Mouse (Mus musculus): ENCODE data around the gene Rps6ka5. TPM values are rescaled to one million over a fixed set of nuclear protein-coding genes. Genes with fewer than 3 reads are reported as not detected.

The Rps6ka5 gene
- polyA plus RNA-seq, 1 experiment from 2014 or later: 5.7 TPM

GRCm38 (mm10) chr12:100687001-100687400, 39.8 kb downstream of the Rps6ka5 start:
- 85% methylated on average over 2 of the region's 2 CpGs for WGBS
- H3K9me3 ChIP-seq: no peaks in the 10 kb centered on the region
- H3K27ac ChIP-seq: no peak overlapping the region
- no peaks in the 10 kb centered on the region for H3K36me3 ChIP-seq
- H3K4me1 ChIP-seq: no peaks in the 10 kb centered on the region; the same call in 1 of the 2 replicates
- no peak for ATAC-seq (ENCODE audit: low FRiP score, low read depth)
- no peak overlapping the region for H3K4me2 ChIP-seq (replicated peaks)
- no peaks in the 10 kb centered on the region for H3K27me3 ChIP-seq
- H3K9ac ChIP-seq: no peak overlapping the region
- no peak overlapping the region for H3K4me3 ChIP-seq

- 69% methylated on average over 7 of the region's 7 CpGs for WGBS
- no peak for ATAC-seq (ENCODE audit: low FRiP score, low read depth)
- no peaks in the 10 kb centered on the region for H3K27me3 ChIP-seq
Measured at GRCm38 (mm10) chr12:100681752-100682151, 45.0 kb downstream of the Rps6ka5 start.

DNA sequence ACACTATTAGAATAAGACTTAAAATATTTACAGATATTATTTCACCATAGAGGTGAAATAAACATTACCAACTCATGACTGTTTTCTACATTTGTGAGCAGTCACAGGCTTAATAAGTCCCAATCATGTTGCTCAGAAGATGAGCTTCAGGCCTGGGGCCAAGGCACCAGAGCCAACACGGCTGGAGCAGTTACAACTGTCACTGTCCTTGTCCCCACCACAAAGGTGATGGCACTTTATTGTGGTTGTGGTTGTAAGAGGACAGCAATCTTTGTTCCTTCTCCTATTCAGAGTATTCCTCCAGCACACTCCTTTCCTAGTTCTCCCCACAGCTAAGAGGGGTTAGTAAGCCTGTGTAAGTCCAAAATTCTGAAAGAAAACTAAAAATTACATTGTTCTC, 45.5 kb downstream of the Rps6ka5 start:
- WGBS: 50% methylated on average over 1 of the region's 1 CpGs
- Histone ChIP-seq H3K4me3 (no peak overlapping the region), H3K9me3 (no peaks in the 10 kb centered on the region), H3K4me1 (0 out of 2 replicates have a peak, but pooled peaks cover 5% of the 10 kb centered on the region), H3K27ac (no peak overlapping the region), H3K9ac (no peak overlapping the region), H3K36me3 (no peaks in the 10 kb centered on the region), H3K27me3 (no peaks in the 10 kb centered on the region), H3K4me2 (replicated peaks) (no peak overlapping the region)
- ATAC-seq (ENCODE audit: low FRiP score, low read depth): no peak

More at GRCm38 (mm10) chr12:100681752-100682151, 45.0 kb downstream of the Rps6ka5 start:
- Histone ChIP-seq H3K9ac (no peak overlapping the region), H3K4me1 (peaks cover 5% of the 10 kb centered on the region; the same call in 1 of the 2 replicates), H3K9me3 (no peaks in the 10 kb centered on the region), H3K4me2 (replicated peaks) (no peak overlapping the region), H3K27ac (no peak overlapping the region), H3K36me3 (no peaks in the 10 kb centered on the region), H3K4me3 (no peak overlapping the region)

DNA sequence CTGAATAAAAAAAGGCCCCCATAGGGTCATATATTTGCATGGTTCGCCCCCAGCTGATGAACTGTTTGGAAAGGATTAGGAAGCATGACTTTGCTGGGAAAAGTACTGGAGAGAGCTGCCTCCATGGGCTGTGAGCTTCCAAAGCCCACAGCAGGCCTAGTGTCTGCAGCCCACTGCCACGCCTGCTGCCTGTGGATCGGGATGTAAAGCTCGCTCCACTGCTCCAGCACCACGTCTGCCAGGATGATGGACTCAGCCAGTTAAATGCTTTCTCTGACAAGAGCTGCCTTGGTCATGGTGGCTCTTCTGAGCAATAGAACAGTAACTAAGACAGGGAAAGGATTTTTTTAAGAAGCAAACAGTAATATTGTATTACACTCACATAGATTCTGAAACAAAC, 46.1 kb downstream of the Rps6ka5 start:
- Histone ChIP-seq H3K27ac (no peak overlapping the region), H3K36me3 (no peaks in the 10 kb centered on the region), H3K4me1 (0 out of 2 replicates have a peak, but pooled peaks cover 5% of the 10 kb centered on the region), H3K4me3 (no peak overlapping the region), H3K27me3 (no peaks in the 10 kb centered on the region), H3K4me2 (replicated peaks) (no peak overlapping the region), H3K9me3 (no peaks in the 10 kb centered on the region), H3K9ac (no peak overlapping the region)
- WGBS: 63% methylated on average over 5 of the region's 5 CpGs
- ATAC-seq (ENCODE audit: low FRiP score, low read depth): peak; percentile 28; the same call in 1 of the 2 replicates

DNA sequence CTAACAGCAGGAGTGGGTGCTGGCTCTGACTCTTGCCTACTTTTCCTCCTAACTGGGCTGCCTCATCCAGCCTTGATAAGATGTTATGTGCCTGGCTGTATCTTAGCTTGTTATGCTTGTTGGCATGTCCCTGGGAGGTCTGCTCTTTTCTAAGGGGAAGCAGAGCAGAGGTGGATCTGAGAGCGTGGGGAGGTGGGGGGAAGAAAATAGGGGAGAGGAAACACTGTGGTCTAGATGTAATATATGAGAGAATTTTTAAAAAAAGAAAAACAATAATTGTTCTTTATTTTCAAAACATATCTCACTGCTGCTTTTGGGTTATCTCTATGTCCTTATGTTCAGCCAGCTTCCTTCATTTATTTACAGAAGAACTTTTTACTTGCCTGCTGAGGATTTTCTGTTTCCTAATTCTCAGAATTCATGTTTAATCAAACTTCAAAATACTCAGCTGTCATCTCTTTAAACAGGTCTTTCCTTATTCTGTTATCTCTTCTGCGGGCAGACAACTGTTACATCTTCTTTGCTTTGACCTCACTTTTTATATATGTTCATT, 56.1 kb downstream of the Rps6ka5 start:
- 91% methylated on average over 2 of the region's 2 CpGs for WGBS
- H3K9me3 ChIP-seq: no peaks in the 10 kb centered on the region
- ATAC-seq (ENCODE audit: low FRiP score, low read depth): no peak

GRCm38 (mm10) chr12:100665294-100665693, 61.5 kb downstream of the Rps6ka5 start:
- no peaks in the 10 kb centered on the region for H3K36me3 ChIP-seq
- ATAC-seq (ENCODE audit: low FRiP score, low read depth): no peak
- no peaks in the 10 kb centered on the region for H3K27me3 ChIP-seq
- no peaks in the 10 kb centered on the region for H3K9me3 ChIP-seq
- 73% methylated on average over 4 of the region's 4 CpGs for WGBS
- H3K4me1 ChIP-seq: no peaks in the 10 kb centered on the region
- no peak overlapping the region for H3K9ac ChIP-seq
- H3K4me2 ChIP-seq (replicated peaks): no peak overlapping the region
- H3K27ac ChIP-seq: no peak overlapping the region
- no peak overlapping the region for H3K4me3 ChIP-seq

More for the DNA sequence above, 56.1 kb downstream of the Rps6ka5 start:
- Histone ChIP-seq H3K4me3 (no peak overlapping the region), H3K27me3 (no peaks in the 10 kb centered on the region), H3K36me3 (no peaks in the 10 kb centered on the region), H3K4me1 (no peaks in the 10 kb centered on the region), H3K9ac (no peak overlapping the region), H3K27ac (no peak overlapping the region), H3K4me2 (replicated peaks) (no peak overlapping the region)

DNA sequence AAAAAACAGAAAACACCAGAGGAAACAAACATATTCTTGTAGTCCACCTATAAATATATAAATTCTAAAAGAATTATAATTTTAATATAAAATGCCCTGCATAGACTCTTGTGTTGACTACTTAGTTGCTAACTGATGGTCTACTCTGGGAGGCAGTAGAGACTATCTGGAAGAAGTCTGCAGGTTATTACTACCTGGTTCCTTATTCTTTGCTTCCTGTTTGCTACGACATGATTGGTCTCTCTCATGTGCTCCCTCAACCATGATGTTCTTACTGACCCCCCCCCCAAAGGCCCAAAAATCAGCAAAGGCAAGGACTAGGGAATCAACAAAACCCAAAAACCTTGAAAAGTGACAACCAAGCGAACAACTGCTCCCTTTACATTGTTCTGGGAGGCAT, 66.7 kb downstream of the Rps6ka5 start:
- no peak overlapping the region for H3K9ac ChIP-seq
- no peaks in the 10 kb centered on the region for H3K27me3 ChIP-seq
- no peak for ATAC-seq (ENCODE audit: low FRiP score, low read depth)

GRCm38 (mm10) chr12:100655972-100656371, 70.8 kb downstream of the Rps6ka5 start:
- H3K27me3 ChIP-seq: no peaks in the 10 kb centered on the region
- no peak for ATAC-seq (ENCODE audit: low FRiP score, low read depth)
- no peaks in the 10 kb centered on the region for H3K9me3 ChIP-seq
- no peak overlapping the region for H3K4me3 ChIP-seq
- no peak overlapping the region for H3K27ac ChIP-seq
- no peaks in the 10 kb centered on the region; the same call in 1 of the 2 replicates for H3K36me3 ChIP-seq
- no peak overlapping the region for H3K4me2 ChIP-seq (replicated peaks)
- no peak overlapping the region for H3K9ac ChIP-seq
- 83% methylated on average over 4 of the region's 4 CpGs for WGBS
- H3K4me1 ChIP-seq: no peaks in the 10 kb centered on the region

More for the DNA sequence above, 66.7 kb downstream of the Rps6ka5 start:
- 88% methylated on average over 2 of the region's 2 CpGs for WGBS
- H3K4me2 ChIP-seq (replicated peaks): no peak overlapping the region
- no peaks in the 10 kb centered on the region for H3K9me3 ChIP-seq
- no peaks in the 10 kb centered on the region for H3K4me1 ChIP-seq
- H3K4me3 ChIP-seq: no peak overlapping the region
- no peak overlapping the region for H3K27ac ChIP-seq
- no peaks in the 10 kb centered on the region; the same call in 1 of the 2 replicates for H3K36me3 ChIP-seq

DNA sequence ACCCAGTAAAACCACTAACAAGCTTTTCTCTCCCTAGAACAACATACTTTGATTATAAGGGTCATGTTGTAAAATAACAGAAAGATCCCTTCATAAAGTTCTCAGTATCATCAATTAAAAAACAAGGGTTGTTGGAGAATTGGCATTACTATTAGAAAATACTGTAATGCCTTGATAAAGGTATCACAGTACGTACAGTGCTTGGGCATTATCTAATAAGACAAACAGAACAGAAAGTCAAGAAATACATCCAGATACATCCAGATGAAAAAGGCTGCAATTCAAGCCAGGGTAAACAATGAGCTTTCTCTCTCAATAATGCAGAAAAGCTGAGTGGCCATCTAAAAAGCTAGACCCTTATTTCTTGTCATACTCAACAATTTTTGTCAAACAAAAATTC, 84.8 kb downstream of the Rps6ka5 start:
- 95% methylated on average over 1 of the region's 1 CpGs for WGBS
- Histone ChIP-seq H3K36me3 (no peaks in the 10 kb centered on the region), H3K27me3 (no peaks in the 10 kb centered on the region), H3K9ac (no peak overlapping the region), H3K4me3 (no peak overlapping the region), H3K9me3 (no peaks in the 10 kb centered on the region), H3K27ac (no peak overlapping the region), H3K4me2 (replicated peaks) (no peak overlapping the region), H3K4me1 (peaks cover 4% of the 10 kb centered on the region; the same call in 1 of the 2 replicates)
- ATAC-seq (ENCODE audit: low FRiP score, low read depth): no peak

GRCm38 (mm10) chr12:100640726-100641125, 86.1 kb downstream of the Rps6ka5 start:
- Histone ChIP-seq H3K9ac (no peak overlapping the region), H3K27me3 (no peaks in the 10 kb centered on the region), H3K4me1 (peaks cover 4% of the 10 kb centered on the region; the same call in 1 of the 2 replicates), H3K4me2 (replicated peaks) (no peak overlapping the region), H3K27ac (no peak overlapping the region), H3K36me3 (no peaks in the 10 kb centered on the region), H3K4me3 (no peak overlapping the region), H3K9me3 (no peaks in the 10 kb centered on the region)
- 26% methylated on average over 3 of the region's 3 CpGs for WGBS
- ATAC-seq (ENCODE audit: low FRiP score, low read depth): no peak; the same call in 1 of the 2 replicates

DNA sequence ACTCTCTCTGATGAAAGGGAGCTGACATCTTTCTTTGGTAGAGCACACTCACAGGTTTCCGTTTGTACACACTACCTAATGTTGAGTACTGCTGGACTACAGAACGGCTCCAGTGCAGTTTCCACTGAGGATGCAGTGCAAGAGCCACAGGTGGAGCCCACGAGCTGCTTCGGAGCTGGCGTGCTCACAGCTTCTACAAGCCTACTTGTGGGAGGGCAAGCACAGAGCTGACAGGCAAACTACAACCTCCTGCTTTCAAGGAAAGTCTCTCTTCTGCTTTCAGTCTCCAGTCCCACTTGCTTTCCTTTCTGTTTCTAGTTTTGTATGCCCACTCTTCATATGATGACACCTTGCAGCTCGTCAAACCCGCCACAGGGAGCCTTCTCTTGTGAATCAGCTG, 87.1 kb downstream of the Rps6ka5 start:
- WGBS: 28% methylated on average over 7 of the region's 7 CpGs
- Histone ChIP-seq H3K9ac (no peak overlapping the region), H3K36me3 (no peaks in the 10 kb centered on the region), H3K4me1 (peaks cover 4% of the 10 kb centered on the region; the same call in 1 of the 2 replicates), H3K27ac (0 out of 2 replicates have a peak overlapping the region, but pooled peaks have one; percentile 22), H3K4me3 (no peak overlapping the region), H3K4me2 (replicated peaks) (0 out of 2 replicates have a peak overlapping the region, but pooled peaks have one; percentile 4), H3K9me3 (no peaks in the 10 kb centered on the region), H3K27me3 (no peaks in the 10 kb centered on the region)
- peak; percentile 64; the same call in 1 of the 2 replicates for ATAC-seq (ENCODE audit: low FRiP score, low read depth)

DNA sequence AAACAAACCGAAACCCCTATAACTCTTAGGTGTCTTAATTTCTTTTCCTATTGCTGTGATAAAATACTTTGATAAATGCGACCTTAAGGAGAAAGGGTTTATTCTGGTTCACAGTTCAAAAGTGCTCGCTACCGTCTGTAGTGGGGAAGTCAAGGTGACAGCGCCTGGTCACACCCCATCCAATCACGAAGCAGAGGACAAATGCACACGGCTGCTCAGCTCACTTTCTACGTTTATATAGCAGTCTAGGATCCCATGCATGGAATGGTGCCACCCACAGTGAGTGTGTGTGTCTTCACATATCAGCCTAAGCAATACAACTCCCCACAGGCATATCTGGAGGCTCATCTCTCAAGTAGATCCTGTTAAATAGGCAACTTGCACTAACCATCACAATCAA, 88.9 kb downstream of the Rps6ka5 start:
- Histone ChIP-seq H3K4me2 (replicated peaks) (no peak overlapping the region), H3K9ac (no peak overlapping the region), H3K27me3 (no peaks in the 10 kb centered on the region), H3K4me1 (peaks cover 4% of the 10 kb centered on the region; the same call in 1 of the 2 replicates), H3K27ac (no peak overlapping the region), H3K9me3 (no peaks in the 10 kb centered on the region), H3K36me3 (no peaks in the 10 kb centered on the region), H3K4me3 (no peak overlapping the region)
- ATAC-seq (ENCODE audit: low FRiP score, low read depth): no peak
- WGBS: 89% methylated on average over 8 of the region's 8 CpGs

DNA sequence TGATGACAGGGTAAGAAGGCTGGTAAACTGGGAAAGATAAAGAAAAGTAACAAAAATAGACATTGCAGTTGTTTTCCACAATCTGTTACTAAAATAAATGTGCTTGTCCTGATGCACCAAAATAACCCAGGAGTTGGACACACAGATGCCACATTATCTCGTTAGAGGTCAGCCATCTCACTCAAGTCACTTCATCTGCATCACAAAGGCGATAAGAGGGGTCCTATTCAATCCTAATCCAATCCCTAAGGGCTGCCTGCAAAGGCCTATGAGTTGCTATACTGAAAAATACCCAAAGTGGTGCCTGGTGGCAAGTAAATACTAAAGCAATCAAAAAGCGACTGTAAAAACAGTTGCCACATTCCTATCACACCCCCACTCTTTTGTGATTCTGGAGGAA, 90.0 kb downstream of the Rps6ka5 start:
- Histone ChIP-seq H3K27ac (no peak overlapping the region), H3K4me3 (no peak overlapping the region), H3K9me3 (no peaks in the 10 kb centered on the region), H3K36me3 (no peaks in the 10 kb centered on the region), H3K27me3 (no peaks in the 10 kb centered on the region), H3K4me2 (replicated peaks) (no peak overlapping the region), H3K9ac (no peak overlapping the region), H3K4me1 (peaks cover 4% of the 10 kb centered on the region; the same call in 1 of the 2 replicates)
- no peak for ATAC-seq (ENCODE audit: low FRiP score, low read depth)
- WGBS: 69% methylated on average over 3 of the region's 3 CpGs
